ENCODE assay signal across 8 mouse cellular contexts in genomic region chr2:156344775-156345532, GRCm38 (mm10). TPM values are rescaled to one million over a fixed set of nuclear protein-coding genes. Genes with fewer than 3 reads are reported as not detected.
DNase-seq lines count a peak whose midpoint lies in the region; ATAC-seq and TF ChIP-seq lines count a peak whose summit lies in the region.

No protein-coding gene starts in this region.

- no peak for ATAC-seq in intestine, postnatal 0 days
- no peak for ATAC-seq in intestine, embryonic 16.5 days
- no peak; the same call in 1 of the 2 replicates for ATAC-seq in heart, postnatal 0 days (ENCODE audit: insufficient read depth, low read depth)

- TF ChIP-seq EP300 in ES-Bruce4 (IDR thresholded peaks at IDR 0.05; ENCODE audit: insufficient read depth, low read depth, low read length) = no peak
- TF ChIP-seq EP300 in heart, postnatal 0 days (IDR thresholded peaks at IDR 0.05; ENCODE audit: low read depth) = no peak

- no peaks in the 10 kb centered on the region for H3K36me3 ChIP-seq in intestine, postnatal 0 days (ENCODE audit: control insufficient read depth, insufficient read depth)
- H3K36me3 ChIP-seq in intestine, embryonic 16.5 days (ENCODE audit: control insufficient read depth, insufficient read depth, low read length) = no peaks in the 10 kb centered on the region
- H3K36me3 ChIP-seq in ES-Bruce4 (ENCODE audit: control insufficient read depth, insufficient read depth, low read length, poor library complexity, severe bottlenecking) = no peaks in the 10 kb centered on the region
- H3K36me3 ChIP-seq in heart, postnatal 0 days (replicated peaks; ENCODE audit: control insufficient read depth, insufficient read depth, low read length) = no peaks in the 10 kb centered on the region

- H3K4me3 ChIP-seq in intestine, postnatal 0 days (ENCODE audit: low read depth, low read length) = no peak overlapping the region
- H3K4me3 ChIP-seq in intestine, embryonic 16.5 days (ENCODE audit: low read length) = no peak overlapping the region
- 0 out of 2 replicates have a peak overlapping the region, but pooled peaks have one; percentile 5 for H3K4me3 ChIP-seq in ES-Bruce4 (ENCODE audit: low read depth, low read length)
- H3K4me3 ChIP-seq in heart, postnatal 0 days (ENCODE audit: low read depth, low read length) = no peak overlapping the region

- no peaks in the 10 kb centered on the region for H3K27me3 ChIP-seq in intestine, postnatal 0 days (replicated peaks; ENCODE audit: control insufficient read depth, insufficient read depth, low read length)
- H3K27me3 ChIP-seq in intestine, embryonic 16.5 days (replicated peaks; ENCODE audit: control insufficient read depth, insufficient read depth, low read length) = no peaks in the 10 kb centered on the region
- H3K27me3 ChIP-seq in ES-Bruce4 (ENCODE audit: control insufficient read depth, insufficient read depth, low read length, poor library complexity, severe bottlenecking) = no peaks in the 10 kb centered on the region
- no peaks in the 10 kb centered on the region for H3K27me3 ChIP-seq in heart, postnatal 0 days (ENCODE audit: control insufficient read depth, insufficient read depth, low read length)

- no peaks in the 10 kb centered on the region for H3K4me1 ChIP-seq in intestine, postnatal 0 days (replicated peaks; ENCODE audit: control insufficient read depth, insufficient read depth, low read length)
- no peaks in the 10 kb centered on the region for H3K4me1 ChIP-seq in intestine, embryonic 16.5 days (ENCODE audit: control insufficient read depth, insufficient read depth, low read length)
- H3K4me1 ChIP-seq in ES-Bruce4 (ENCODE audit: control insufficient read depth, insufficient read depth, low read length) = no peaks in the 10 kb centered on the region
- H3K4me1 ChIP-seq in heart, postnatal 0 days (ENCODE audit: control insufficient read depth, insufficient read depth) = no peaks in the 10 kb centered on the region

- H3K27ac ChIP-seq in intestine, postnatal 0 days (ENCODE audit: low read depth, low read length) = no peak overlapping the region
- H3K27ac ChIP-seq in intestine, embryonic 16.5 days (ENCODE audit: low read length) = no peak overlapping the region
- H3K27ac ChIP-seq in ES-Bruce4 (ENCODE audit: insufficient read depth, low read length) = peak overlapping the region; percentile 22
- H3K27ac ChIP-seq in heart, postnatal 0 days (ENCODE audit: low read depth) = no peak overlapping the region

- H3K9me3 ChIP-seq in intestine, postnatal 0 days (ENCODE audit: control insufficient read depth) = no peaks in the 10 kb centered on the region
- no peaks in the 10 kb centered on the region for H3K9me3 ChIP-seq in intestine, embryonic 16.5 days (ENCODE audit: control insufficient read depth, low read length)
- no peaks in the 10 kb centered on the region for H3K9me3 ChIP-seq in ES-Bruce4 (replicated peaks; ENCODE audit: control insufficient read depth, insufficient read depth, low read length, poor library complexity, severe bottlenecking)
- no peaks in the 10 kb centered on the region for H3K9me3 ChIP-seq in heart, postnatal 0 days (replicated peaks; ENCODE audit: control insufficient read depth, low read length)

- H3K4me2 ChIP-seq in intestine, postnatal 0 days (replicated peaks; ENCODE audit: low read depth) = no peak overlapping the region
- no peak overlapping the region for H3K4me2 ChIP-seq in intestine, embryonic 16.5 days (ENCODE audit: low read depth, low read length)
- no peak overlapping the region; the same call in 1 of the 2 replicates for H3K4me2 ChIP-seq in heart, postnatal 0 days (ENCODE audit: low read depth, low read length)

- WGBS in intestine, postnatal 0 days = 57% methylated on average over 12 of the region's 12 CpGs
- WGBS in intestine, embryonic 16.5 days = 54% methylated on average over 12 of the region's 12 CpGs
- 49% methylated on average over 12 of the region's 12 CpGs for WGBS in heart, postnatal 0 days

- peak; percentile 62 for TF ChIP-seq CTCF in intestine, postnatal 0 days (IDR thresholded peaks at IDR 0.05; ENCODE audit: low read depth)
- peak; percentile 20 for TF ChIP-seq CTCF in ES-Bruce4 (IDR thresholded peaks at IDR 0.05; ENCODE audit: low read depth, low read length)
- TF ChIP-seq CTCF in heart, postnatal 0 days (IDR thresholded peaks at IDR 0.05; ENCODE audit: low read depth) = peak; percentile 34; the same call in 1 of the 2 replicates

- no peak for TF ChIP-seq POLR2A in ES-Bruce4 (IDR thresholded peaks at IDR 0.05; ENCODE audit: insufficient read depth, low read length)

- peak; percentile 20 for DNase-seq in cerebellum, adult 8-10 months
- DNase-seq in heart, postnatal 0 days (ENCODE audit: low spot score) = peak; percentile 26
- DNase-seq in mesoderm, embryonic 11.5 days (ENCODE audit: low read depth, low spot score) = peak; percentile 84
- DNase-seq in thymus, postnatal 14 days = no peak
- DNase-seq in thymus, postnatal 25 days = no peak

- no peak overlapping the region for H3K9ac ChIP-seq in intestine, postnatal 0 days (ENCODE audit: low read depth, low read length)
- no peak overlapping the region for H3K9ac ChIP-seq in intestine, embryonic 16.5 days (ENCODE audit: low read depth, low read length)
- H3K9ac ChIP-seq in ES-Bruce4 (ENCODE audit: low read depth, poor library complexity, severe bottlenecking) = no peak overlapping the region
- H3K9ac ChIP-seq in heart, postnatal 0 days (replicated peaks; ENCODE audit: low read depth, low read length) = no peak overlapping the region

RNA-seq across cellular contexts. Expression of gene Scand1, which starts 32.5 kb away (rescaled TPM):
- 187 and 200 TPM in 2 replicates for polyA plus RNA-seq in intestine, postnatal 0 days (2015; fragmentation: Nextera tagmentation; extraction: Ambion mirVana)
- polyA plus RNA-seq in intestine, embryonic 16.5 days (2015; fragmentation: Nextera tagmentation; extraction: Ambion mirVana) = 48.9 and 56.6 TPM in 2 replicates
- polyA plus RNA-seq in ES-Bruce4 (2011; ENCODE audit: insufficient read depth, insufficient read length, low read depth, missing spikeins) = 20.1 and 20.5 TPM in 2 replicates
- 214 and 265 TPM in 2 replicates for total RNA-seq in heart, postnatal 0 days (2014; rRNA removed; ENCODE audit: low replicate concordance)
- 82.3 and 90.2 TPM in 2 replicates for polyA plus RNA-seq in heart, postnatal 0 days (2015; fragmentation: Nextera tagmentation; extraction: Ambion mirVana)

RNA-seq across cellular contexts. Expression of gene Cnbd2, which starts 32.9 kb away (rescaled TPM):
- 9.4 and 9.6 TPM in 2 replicates for polyA plus RNA-seq in intestine, postnatal 0 days (2015; fragmentation: Nextera tagmentation; extraction: Ambion mirVana)
- 4.2 and 4.5 TPM in 2 replicates for polyA plus RNA-seq in intestine, embryonic 16.5 days (2015; fragmentation: Nextera tagmentation; extraction: Ambion mirVana)
- 4.8 and 6.5 TPM in 2 replicates for polyA plus RNA-seq in ES-Bruce4 (2011; ENCODE audit: insufficient read depth, insufficient read length, low read depth, missing spikeins)
- total RNA-seq in heart, postnatal 0 days (2014; rRNA removed; ENCODE audit: low replicate concordance) = 0.12 and 1.1 TPM in 2 replicates
- polyA plus RNA-seq in heart, postnatal 0 days (2015; fragmentation: Nextera tagmentation; extraction: Ambion mirVana) = 3.3 and 3.7 TPM in 2 replicates

Comparison
In these comparisons a context has a peak if more than half of its experiments do, and no peak if none do; other contexts are left out.
1. DNase-seq: peak in cerebellum, adult 8-10 months (single experiment), heart, postnatal 0 days (single experiment) and mesoderm, embryonic 11.5 days (single experiment); none in thymus, postnatal 14 days (single experiment) and thymus, postnatal 25 days (single experiment).
2. Peak in every context shown above with its lines, with median percentiles within 50 percentile points of each other: CTCF ChIP-seq.